Mouse (Mus musculus): ENCODE measurements around the gene Pth2. TPM values are rescaled to one million over a fixed set of nuclear protein-coding genes. Genes with fewer than 3 reads are reported as not detected.
A peak's percentile ranks its signal among the peaks of the same experiment; 100 is the strongest.

The Pth2 gene
- total and polyA plus RNA-seq, 3 experiments, result not detected

DNA sequence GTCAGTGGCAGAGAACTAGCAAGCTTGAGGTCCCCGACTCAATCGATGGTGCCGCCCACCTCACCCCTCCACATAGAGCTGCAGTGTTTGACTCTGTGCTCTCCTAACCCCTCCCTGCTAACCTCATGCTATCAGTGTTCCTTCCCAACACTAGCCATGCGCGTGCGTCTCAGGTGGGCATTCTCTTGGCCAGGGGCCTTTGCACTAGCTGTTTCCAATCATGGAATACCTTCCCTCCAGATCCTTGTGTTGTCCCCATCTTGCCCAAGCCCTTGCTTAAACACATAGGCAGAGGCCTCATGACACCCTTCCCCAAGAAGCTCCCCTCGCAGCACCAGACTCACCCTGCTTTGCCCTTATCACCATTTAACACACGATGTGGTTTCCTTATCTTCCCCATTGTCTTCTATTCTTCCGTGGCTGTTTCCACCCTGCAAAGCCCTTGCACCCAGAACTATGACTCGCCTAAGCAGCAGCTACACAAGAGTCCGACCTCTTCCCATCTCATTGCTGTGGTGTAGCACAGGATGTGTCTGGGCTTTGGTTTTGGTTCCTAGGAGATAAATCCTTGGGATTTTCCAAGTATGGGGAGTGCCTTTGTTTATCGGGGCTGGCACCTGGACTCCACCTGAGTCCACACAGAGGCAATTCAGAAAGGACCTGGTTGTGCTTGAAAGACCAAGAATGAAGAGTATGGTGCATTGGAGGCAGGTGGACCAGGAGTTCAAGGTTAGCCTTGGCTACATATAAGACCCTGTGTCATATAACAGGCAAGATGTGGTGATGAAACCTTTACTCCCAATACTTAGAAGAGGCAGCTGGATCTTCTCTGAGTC lies 43.4 kb upstream of the Pth2 start (continued):
- TF ChIP-seq ETS1 (IDR thresholded peaks at IDR 0.05; ENCODE audit: low read depth, low read length) (peak; percentile 94), ZMIZ1 (IDR thresholded peaks at IDR 0.05; ENCODE audit: low read depth, low read length) (0 out of 2 replicates have a peak, but pooled peaks have one; percentile 39)

DNA sequence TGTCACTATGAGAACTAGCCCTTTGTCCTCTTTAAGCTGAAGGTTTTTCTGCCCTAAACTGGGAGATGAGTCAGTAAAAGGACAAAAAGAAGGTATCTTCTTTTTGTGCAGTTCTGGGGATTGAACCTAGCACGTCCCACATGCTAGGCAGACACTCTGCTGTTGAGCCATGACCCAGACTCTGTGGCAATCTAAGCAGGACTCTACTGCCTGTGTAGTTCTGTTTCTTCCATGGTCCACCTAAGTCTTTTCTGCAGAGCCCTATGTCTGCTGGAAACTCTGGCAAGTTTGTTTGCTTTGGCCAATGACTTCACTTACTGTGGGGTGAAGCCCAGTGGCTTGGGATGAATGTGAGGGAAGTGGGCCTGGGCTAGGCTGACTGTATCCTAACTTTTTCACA lies 42.4 kb upstream of the Pth2 start:
- Histone ChIP-seq H3K36me3 (ENCODE audit: control insufficient read depth in 1 of 2, insufficient read depth in 2 of 2, low read length in 2 of 2) (peaks cover 0 to 14% of the 10 kb centered on the region in 2 experiments; a peak in 2 of 4 replicates), H3K27ac (ENCODE audit: control insufficient read depth, low read depth, low read length) (peak overlapping the region; percentile 80; the same call in 1 of the 2 replicates), H3K9me3 (replicated peaks; ENCODE audit: insufficient read depth, low read length) (no peaks in the 10 kb centered on the region), H3K79me2 (ENCODE audit: control insufficient read depth, insufficient read depth, low read length, poor library complexity) (no peaks in the 10 kb centered on the region; the same call in 1 of the 2 replicates), H3K4me1 (ENCODE audit: control insufficient read depth in 1 of 2, insufficient read depth in 2 of 2, low read length in 2 of 2) (peaks cover 11 to 27% of the 10 kb centered on the region in 2 experiments), H3K4me3 (ENCODE audit: control insufficient read depth in 1 of 2, insufficient read depth in 1 of 2, low read depth in 2 of 2, low read length in 2 of 2) (no peak overlapping the region), H3K27me3 (ENCODE audit: control insufficient read depth in 1 of 2, insufficient read depth in 2 of 2, low read length in 2 of 2) (no peaks in the 10 kb centered on the region), H3K9ac (ENCODE audit: control insufficient read depth, low read depth, low read length, poor library complexity, severe bottlenecking) (no peak overlapping the region)
- DNase-seq (ENCODE audit: low read depth, low spot score), result peak; percentile 39
- TF ChIP-seq TBP (IDR thresholded peaks at IDR 0.05; ENCODE audit: low read depth, low read length) (peak; percentile 98), BHLHE40 (IDR thresholded peaks at IDR 0.05; ENCODE audit: borderline replicate concordance, low read depth, low read length) (no peak)

DNA sequence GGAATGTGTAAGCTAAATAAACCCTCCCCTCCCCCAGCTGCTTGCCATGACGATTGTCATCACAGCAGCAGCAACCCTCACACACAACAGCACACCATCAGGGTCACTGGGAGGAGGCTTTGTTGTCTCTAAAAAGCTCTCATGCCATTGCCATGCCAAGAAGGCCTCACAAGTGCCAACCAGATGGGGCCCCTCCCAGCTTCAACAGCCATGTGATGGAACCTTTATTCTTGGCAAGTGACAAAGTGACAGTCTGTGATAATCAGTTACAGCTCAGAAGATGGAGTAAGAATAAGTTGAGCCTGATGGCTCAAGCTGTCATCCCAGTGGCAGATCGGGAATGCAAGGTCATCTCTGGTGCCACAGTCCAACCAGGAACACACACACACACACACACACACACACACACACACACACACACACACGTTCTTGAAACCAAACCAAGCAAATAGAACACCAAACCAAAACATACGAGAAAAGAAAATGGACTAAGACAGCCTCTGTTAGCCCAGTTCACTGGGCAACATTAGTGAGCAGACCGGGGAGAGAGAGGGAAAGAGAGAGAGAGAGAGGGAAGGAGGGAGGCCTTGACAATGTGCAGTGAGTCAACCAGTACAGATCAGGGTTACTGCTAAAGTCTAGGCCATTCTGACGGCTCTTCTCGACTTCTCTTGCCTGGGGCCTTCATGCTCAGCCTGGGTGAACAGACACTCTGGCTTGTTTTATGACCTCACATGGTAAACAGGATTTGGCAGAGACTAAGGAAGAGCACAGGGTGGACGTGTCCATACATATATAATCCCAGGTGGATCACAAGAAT lies 40.7 kb upstream of the Pth2 start:
- H3K9ac ChIP-seq (ENCODE audit: control insufficient read depth, low read depth, low read length, poor library complexity, severe bottlenecking), result no peak overlapping the region
- H3K79me2 ChIP-seq (ENCODE audit: control insufficient read depth, insufficient read depth, low read length, poor library complexity), result no peaks in the 10 kb centered on the region; the same call in 1 of the 2 replicates
- H3K36me3 ChIP-seq (ENCODE audit: control insufficient read depth in 1 of 2, insufficient read depth in 2 of 2, low read length in 2 of 2), result peaks cover 0 to 14% of the 10 kb centered on the region in 2 experiments; a peak in 2 of 4 replicates
- no peaks in the 10 kb centered on the region for H3K27me3 ChIP-seq (ENCODE audit: control insufficient read depth in 1 of 2, insufficient read depth in 2 of 2, low read length in 2 of 2)
- H3K4me3 ChIP-seq (ENCODE audit: control insufficient read depth in 1 of 2, insufficient read depth in 1 of 2, low read depth in 2 of 2, low read length in 2 of 2), result no peak overlapping the region
- no peaks in the 10 kb centered on the region for H3K9me3 ChIP-seq (replicated peaks; ENCODE audit: insufficient read depth, low read length)
- no peak overlapping the region for H3K27ac ChIP-seq (ENCODE audit: control insufficient read depth, low read depth, low read length)
- H3K4me1 ChIP-seq (ENCODE audit: control insufficient read depth in 1 of 2, insufficient read depth in 2 of 2, low read length in 2 of 2), result peaks cover 11 to 23% of the 10 kb centered on the region in 2 experiments
- TF ChIP-seq USF1 (IDR thresholded peaks at IDR 0.05; ENCODE audit: low read depth, low read length) (0 out of 2 replicates have a peak, but pooled peaks have one; percentile 7), ZC3H11A (IDR thresholded peaks at IDR 0.05; ENCODE audit: low read depth, low read length) (no peak)
- no peak for DNase-seq (ENCODE audit: low read depth, low spot score)

DNA sequence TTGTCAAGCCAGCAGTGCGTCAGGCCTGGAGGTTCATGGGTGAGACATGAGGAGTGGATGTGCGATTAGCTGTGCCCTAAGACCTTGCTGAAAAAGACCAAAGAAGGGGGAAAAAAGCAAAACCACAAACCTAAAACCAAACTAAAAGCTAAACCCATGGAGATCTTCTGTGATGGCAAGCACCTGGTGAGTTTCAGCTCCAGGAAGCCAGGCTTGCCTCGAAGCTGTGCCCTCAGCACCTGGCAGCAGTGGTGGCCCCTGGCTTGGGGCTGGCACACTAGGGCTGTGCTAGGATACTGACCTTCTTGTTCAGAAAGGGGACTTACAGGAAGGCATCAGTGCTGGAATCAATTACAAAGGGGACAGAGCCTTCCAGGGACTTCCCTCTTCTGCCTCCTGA lies 39.5 kb upstream of the Pth2 start:
- DNase-seq (ENCODE audit: low read depth, low spot score), result no peak
- Histone ChIP-seq H3K27me3 (ENCODE audit: control insufficient read depth in 1 of 2, insufficient read depth in 2 of 2, low read length in 2 of 2) (no peaks in the 10 kb centered on the region), H3K9ac (ENCODE audit: control insufficient read depth, low read depth, low read length, poor library complexity, severe bottlenecking) (no peak overlapping the region), H3K27ac (ENCODE audit: control insufficient read depth, low read depth, low read length) (no peak overlapping the region), H3K36me3 (ENCODE audit: control insufficient read depth in 1 of 2, insufficient read depth in 2 of 2, low read length in 2 of 2) (peaks cover 0 to 14% of the 10 kb centered on the region in 2 experiments; a peak in 2 of 4 replicates), H3K79me2 (ENCODE audit: control insufficient read depth, insufficient read depth, low read length, poor library complexity) (no peaks in the 10 kb centered on the region; the same call in 1 of the 2 replicates), H3K9me3 (replicated peaks; ENCODE audit: insufficient read depth, low read length) (no peaks in the 10 kb centered on the region), H3K4me3 (ENCODE audit: control insufficient read depth in 1 of 2, insufficient read depth in 1 of 2, low read depth in 2 of 2, low read length in 2 of 2) (no peak overlapping the region), H3K4me1 (ENCODE audit: control insufficient read depth in 1 of 2, insufficient read depth in 2 of 2, low read length in 2 of 2) (peaks cover 11 to 22% of the 10 kb centered on the region in 2 experiments)
- TF ChIP-seq E2F4 (IDR thresholded peaks at IDR 0.05; ENCODE audit: borderline replicate concordance, low read depth, low read length) (no peak), ELF1 (IDR thresholded peaks at IDR 0.05; ENCODE audit: low read depth, low read length) (no peak), MAFK (IDR thresholded peaks at IDR 0.05; ENCODE audit: borderline replicate concordance, low read depth, low read length) (no peak), ZKSCAN1 (IDR thresholded peaks at IDR 0.05; ENCODE audit: low read depth, low read length) (no peak)

Data from MEL (cell line).